Mouse (Mus musculus) heart, postnatal 25 days (tissue): ENCODE measurements at regions not wholly inside any gene's neighbourhood (a gene's known extent, or its start where the extent isn't known, plus 50 kb on each side); places are given as distances from the start of the nearest gene placed in this dataset.

ENCODE experiments used
- DNase-seq: peaks from one replicate; pipeline ENCODE4 v3.0.0; 2022; ENCODE audit warnings: low spot score
- intact Hi-C: fragments of 180-260 bp; cut with DNase I; formaldehyde crosslinking; loops from one replicate; pipeline ENCODE4 v1.15.1; 2025

DNA sequence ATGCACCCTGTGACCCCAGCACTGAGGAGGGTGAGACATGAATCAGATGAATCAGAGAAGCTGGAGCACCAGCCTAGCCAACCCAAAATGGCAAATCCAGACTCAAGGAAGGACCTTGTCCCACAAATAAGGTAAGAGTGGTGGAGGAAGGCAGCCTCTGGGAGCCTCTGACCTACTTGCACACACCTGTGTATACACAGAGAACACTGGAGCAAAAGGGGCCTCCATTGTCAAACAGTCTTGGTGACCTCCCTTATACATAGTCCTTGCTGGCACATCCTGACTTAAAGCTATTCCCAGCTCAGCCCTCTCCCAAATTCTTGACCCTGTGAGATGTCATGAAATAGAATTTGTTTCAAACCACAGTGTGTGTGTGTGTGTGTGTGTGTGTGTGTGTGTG is 57.1 kb downstream of the Inhbb start:
- DNase-seq: no peak
- intact Hi-C loops: no loop called here

DNA sequence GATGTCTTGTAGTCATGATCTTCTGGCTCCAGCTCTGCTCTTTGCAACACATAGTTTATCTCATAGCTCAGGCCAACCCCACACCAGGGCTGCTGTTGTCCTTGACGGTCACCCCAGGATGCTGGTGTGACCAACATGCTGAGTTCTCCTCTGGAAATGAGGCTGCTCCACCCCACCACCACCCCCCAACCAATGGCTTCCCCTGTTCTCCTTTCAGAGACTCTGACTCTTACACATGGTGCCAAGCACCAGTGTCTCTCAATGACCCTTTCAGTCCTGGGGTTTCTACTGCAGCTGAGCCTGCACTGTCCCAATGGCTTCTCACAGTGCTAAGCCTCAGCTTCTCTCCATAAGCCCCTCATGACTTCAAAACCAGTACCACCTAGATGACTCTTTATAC is 64.0 kb downstream of the Inhbb start:
- no peak for DNase-seq

DNA sequence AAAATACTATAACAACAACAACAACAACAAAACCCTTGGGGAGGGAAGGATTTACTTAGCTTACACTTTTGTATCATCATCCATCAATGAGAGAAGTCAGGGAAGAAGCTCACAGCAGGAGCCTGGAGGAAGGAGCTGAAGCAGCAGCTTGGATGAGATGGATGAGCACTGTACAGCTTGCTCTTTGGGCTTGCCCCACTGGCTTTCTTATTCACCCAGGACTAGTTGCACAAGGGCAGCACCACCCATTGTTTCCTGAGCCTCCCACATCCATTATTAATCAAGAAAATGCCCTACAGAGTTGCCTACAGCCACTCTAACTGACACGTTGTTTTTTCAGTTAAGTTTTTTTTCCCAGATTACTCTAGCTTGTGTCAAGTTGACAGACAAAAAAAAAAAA is 65.1 kb downstream of the Inhbb start:
- intact Hi-C loops: no loop called here
- no peak for DNase-seq

More for the DNA sequence above, 64.0 kb downstream of the Inhbb start:
- intact Hi-C loops: no loop called here

DNA sequence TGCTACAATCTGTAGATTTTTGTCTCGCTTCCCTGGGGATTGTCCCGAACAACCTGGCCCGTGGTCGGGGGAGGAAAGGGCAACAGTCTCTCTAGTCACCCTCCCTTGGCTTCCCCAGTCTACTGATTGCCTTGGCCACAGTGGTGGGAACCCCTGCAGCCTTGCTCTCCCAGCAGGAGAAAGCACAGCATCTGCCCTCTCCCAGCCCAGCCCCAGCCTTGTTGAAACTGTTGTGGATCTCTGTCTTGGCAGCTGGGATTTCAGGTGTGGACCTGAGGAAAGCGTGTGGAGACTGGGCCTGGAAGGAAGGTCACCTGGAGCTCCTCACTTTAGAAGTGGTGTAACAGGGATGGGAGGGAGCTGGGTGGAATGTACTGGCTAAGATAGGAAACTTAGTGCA is 66.6 kb downstream of the Inhbb start:
- intact Hi-C loops: no loop called here
- no peak for DNase-seq

DNA sequence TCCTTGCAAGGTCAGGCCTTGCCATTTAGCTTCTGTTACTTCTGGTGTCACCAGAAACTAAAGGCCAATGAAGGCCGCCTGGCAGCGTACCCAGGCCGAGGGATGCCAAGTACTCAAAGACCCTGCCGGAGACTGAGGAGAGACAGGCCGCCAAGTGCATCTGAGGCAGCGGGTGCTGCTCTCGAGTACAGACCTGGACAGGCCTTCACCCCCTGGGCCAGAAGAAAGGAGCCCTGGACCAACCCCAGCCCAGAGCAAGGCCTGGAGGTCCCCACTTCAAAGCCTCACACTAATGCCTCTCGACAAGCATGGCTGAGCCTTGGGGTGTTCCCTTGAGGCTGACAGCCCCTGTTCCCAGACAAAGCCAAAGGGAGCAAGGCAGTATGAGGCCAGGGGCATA is 70.5 kb downstream of the Inhbb start:
- intact Hi-C loops: no loop called here
- no peak for DNase-seq

DNA sequence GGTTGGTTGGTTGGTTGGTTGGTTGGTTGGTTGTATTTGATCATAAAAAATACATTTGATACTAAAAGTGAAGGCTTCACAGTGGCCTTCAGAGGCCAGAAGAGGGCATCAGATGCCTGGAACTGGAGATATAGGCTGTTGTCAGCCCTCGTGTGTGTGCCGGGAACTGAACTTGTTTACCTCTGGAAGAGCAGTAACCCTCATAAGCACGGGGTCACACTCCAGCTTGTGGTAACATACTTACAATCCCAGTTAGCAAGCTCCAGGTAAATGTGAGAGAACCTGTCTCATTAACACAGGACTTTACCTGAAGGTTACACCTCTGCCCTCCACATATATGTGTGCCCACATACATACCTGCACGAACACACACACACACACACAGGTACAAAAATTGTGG is 71.2 kb downstream of the Inhbb start:
- no peak for DNase-seq
- intact Hi-C loops: no loop called here

DNA sequence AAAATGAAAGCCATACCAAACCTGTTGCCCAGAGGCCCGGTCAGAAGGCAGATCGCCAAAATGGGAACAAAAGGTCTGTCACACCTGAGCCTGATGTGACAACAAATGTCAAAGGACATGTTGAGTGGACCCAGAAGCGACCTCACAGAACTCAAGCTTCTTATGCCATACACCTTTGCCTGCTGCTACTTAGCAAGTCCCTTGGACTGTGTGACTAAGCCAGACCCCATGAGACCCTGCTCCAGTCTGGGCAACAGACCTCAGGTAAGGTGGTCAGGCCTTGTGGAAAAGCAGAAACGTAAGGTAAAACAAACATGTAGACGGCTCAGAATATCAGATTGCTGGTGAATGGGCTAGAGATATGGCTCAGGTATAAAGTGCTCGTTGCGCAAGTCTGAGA is 71.8 kb downstream of the Inhbb start:
- intact Hi-C loops: no loop called here
- no peak for DNase-seq

DNA sequence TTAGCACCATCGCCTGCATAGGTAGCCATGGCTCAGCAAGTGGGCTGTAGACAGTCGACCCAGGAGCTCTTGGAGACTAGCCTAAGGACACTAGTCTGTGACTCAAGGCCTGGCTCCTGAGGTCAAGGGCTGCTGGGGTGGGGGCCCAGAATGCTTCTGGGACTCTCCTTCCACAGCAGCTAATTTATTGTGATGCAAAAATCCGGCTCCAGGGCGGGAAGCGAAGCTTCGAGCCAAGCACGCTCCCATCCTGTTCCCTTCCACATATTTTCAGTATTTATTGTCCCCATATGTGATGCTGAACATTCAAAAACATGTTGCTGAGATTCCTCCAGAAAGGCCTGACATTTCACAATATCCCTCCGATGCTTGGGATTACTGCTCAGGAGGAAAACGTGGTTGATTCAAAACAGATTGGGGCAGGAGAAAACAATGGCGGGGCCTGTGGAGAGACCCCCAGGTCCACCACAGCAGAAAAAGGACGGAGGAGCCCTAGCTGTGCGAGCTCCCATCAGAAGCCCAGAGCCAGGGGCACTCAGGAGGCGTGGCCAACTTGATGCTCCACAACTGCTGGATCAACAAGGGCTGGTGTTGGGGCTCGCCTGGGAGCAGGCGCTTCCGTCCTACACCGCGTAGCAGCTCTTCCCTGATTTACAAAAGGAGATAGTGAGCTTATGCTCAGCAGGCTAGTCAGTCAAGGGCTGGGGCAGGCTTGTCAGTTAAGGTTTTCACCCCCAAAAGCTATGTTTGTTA is 73.4 kb downstream of the Inhbb start:
- intact Hi-C loops: no loop called here
- no peak for DNase-seq

DNA sequence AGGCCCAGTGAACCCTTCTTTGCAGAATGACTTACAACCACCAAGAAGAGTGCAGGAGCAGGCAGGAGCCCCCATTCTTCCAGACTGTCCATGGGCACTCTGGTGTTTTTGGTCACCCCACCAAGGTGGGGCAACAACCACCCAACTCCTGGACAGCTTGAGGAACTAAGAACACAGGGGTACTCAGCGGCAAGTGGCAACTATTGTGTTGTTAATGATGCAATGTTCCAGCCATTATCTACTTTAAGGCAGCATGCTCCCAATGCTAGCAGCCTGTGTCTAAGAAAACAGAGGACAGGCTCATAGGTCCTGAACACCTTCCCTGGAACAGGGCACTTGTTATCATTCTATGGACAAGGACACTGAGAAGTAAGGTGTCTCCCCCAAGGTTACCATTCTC is 74.3 kb downstream of the Inhbb start:
- intact Hi-C loops: no loop called here
- no peak for DNase-seq

DNA sequence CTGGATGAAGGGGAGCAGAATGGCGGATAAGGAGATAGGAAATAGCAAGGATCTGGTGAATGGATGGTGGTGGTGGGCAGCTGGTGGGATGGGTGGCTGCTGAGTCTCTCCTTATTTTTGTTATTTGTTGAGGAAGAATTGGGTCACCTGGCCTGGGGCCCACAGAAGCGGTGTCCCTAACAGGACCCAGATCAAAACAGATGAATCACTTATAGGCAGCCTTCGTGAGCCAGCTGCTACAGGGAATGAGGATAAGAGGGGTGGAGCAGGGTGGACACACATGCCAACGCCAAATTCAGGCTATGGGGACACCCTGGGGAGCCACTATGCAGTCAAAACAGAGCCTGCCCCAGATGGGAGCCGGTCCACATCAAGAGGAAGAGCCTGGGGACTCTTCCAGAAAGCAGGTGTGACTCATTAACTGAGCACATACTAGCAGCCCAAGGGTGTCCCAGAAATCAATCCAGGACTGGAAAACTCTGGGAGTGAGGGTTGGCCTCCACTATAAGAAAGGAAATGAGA is 75.4 kb downstream of the Inhbb start:
- intact Hi-C loops: no loop called here
- DNase-seq: no peak

DNA sequence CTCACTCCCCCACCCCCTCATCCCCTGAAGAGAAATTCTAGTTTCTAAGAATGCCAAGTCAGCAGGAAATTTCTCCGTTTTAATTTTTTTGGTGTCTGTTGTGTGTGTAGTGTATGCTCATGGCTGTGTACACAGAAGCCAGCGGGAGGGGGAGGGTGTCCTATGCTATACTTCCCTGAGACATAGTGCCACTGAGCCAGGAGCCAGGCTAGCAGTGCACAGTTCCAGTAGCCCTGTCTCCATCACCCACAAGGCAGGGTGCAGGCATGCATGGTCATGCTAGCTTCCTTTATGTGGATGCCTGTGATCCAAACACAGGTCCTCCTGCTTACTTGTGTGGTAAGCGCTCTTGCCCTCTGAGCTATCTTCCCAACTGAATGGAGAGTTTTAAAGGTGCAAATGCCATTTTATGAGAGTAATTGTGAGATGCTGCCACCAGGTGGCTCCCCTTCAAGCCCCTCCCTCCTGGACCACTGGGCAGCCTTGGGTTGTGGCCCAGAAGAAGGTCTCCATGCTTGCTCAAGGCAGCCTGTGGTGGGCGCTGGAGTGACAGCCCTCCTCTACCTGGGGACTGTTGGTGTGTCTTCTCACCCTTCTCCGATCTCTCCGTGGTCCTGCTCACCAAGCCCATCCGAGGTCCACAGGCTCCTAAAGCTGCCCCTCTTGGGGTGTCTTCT is 76.8 kb downstream of the Inhbb start:
- DNase-seq: no peak
- intact Hi-C loops: no loop called here

DNA sequence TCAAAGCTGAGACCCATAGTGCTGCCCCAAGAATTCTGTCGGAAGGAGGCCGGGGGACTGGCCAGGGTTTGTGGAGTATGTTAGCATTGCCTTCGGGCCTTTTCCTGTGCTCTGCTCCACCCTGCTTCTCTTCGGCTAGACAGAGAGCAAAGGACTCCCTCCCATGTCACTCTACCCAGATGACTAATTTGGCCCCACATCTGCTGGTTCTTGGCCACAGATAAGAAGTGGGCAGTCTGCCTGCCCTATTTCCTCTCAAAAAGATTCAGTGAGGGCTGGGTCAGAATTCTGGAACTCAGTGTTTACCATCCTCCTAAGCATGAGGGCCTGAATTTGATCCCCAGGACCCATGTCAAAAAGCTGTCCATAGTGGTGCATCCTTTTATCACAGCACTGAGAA is 78.0 kb downstream of the Inhbb start:
- intact Hi-C loops: no loop called here
- DNase-seq: peak; percentile 35

DNA sequence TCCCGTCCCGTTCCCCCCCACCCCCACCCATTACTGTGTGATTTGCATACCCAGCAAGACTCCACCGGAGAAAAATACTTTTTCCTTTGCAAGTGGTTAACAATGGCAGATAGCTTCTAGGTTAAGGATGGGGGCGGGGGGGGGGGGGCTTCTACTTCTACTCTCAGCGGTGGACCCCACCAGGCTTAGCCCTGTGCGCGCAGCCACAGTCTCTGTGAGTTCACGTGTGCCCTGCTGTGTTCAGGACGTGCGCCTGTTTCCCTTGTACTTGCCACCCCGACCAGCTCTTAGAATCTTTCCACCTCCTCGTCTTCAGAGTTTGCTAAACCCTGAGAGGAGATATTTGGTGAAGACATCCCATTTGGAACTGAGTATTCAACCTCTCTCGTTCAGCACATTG is 86.9 kb downstream of the Inhbb start:
- intact Hi-C loops: no loop called here
- no peak for DNase-seq

DNA sequence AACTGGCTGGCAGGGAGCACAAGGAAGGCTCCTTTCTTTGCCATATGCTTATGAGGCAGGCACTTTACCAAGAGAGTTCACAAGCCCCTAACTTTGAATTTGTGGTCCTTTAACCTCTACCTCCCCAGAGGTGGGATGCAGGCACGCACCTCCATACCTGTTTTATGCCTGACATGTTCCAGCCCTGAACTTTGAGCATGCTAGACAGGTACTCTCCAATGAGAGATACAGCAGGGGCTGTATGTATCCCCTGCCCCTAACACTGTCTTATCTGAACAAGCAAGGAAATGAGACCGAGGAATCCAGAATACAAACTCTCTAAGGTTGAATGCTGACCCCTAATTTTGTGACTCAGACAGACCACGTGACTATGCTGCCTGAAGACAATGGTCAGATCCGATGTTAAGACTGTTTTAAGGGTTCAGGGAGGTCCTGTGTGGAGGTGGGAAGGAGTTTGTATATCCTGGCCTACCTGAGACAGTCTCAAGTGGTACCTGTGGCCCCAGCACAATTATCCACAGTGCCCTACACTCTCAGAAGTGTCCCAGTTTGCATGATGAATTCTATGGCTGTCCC is 91.2 kb downstream of the Inhbb start:
- intact Hi-C loops: no loop called here

DNA sequence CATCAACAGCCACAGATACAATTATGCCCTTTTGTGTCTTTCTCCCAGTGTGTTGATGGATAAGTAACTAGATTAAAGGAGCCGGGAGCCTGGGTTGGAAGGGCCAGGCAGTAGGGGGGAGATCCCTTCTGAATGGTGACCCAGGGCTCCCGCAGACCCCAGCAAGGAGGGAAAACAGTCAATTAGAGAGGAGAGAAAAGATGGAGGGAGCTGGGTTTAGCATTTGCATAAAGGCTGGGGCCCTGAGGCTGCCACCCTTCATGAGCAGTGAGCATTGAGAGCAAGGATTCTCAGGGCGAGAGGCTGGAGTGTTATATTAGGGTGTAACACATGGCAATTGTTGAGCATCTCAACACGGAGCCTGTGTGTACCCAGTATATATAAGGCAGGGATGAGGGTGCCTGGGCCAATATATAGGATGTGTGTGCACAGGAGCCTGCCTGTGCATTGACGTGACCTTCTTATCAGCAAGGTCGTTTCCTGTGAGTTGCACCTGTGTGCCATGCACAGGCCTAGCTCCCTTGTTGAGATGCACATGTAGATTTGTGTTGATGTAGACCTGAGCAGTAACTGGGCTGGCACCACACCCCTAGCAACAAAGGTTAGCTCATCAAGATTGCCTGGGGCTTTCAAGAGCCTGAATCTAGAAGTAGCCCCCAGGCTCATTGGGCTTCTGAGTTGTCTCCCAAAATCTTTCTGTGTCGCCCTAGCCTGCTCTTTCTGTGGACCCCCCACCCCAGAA is 92.2 kb downstream of the Inhbb start:
- DNase-seq: no peak
- intact Hi-C loops: no loop called here

More for the DNA sequence above, 91.2 kb downstream of the Inhbb start:
- no peak for DNase-seq

DNA sequence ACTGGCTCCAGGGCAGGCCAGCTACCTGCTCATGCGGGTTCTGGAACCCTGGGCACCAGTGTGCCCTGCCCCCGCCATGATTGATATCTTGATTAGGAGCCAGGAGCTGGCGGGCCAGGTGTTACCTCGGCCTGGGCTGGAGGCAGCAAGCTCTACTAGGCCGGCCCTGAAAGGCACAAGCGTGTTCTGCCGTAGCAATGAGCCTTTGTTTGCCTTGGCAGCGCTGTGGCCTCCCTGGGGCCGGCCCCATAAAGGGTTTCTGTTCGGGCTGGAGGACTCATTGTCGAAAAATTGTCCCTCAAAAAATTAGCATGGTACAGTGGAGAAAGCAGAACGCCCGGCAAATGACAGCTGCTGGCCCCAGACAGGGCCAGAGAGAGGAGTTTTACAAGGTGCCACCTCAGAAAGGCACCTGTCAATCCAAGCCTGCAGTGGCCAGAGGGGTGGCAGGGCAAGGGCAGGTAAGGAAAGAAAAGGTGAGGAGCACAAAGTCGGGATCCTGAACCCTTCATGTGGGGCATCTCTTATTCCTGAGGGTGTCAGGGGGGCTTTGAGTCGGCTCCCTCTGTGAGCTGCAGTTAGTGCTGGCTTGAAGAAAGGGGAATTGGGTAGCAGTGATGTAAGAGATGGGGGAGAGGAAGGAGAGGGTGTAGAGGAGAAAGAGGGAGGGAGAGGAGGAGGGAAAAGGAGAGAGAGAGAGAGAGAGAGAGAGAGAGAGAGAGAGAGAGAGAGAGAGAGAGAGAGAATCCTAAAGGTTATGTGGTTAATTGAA is 92.9 kb downstream of the Inhbb start:
- DNase-seq: no peak
- intact Hi-C loops: no loop called here

DNA sequence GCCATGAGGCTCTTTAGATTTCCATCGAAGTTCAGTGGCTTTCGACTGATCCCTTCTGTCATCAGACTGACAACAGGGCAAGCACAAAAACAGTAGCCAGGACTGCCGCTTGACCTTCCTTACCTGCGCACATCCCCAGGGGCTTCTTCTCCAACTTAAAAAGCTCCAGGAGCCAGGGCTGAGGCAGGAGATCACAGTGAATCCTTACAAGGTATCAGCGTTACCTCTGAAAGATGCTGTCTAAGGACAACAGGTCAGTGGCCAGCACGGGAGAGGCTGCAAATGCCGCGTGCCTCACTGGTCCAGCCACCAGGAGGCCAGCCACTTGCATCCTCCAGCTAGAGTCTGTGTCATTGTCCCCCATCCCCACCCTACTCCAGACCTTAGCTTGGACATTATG is 97.5 kb downstream of the Inhbb start:
- intact Hi-C loops: no loop called here
- DNase-seq: no peak

DNA sequence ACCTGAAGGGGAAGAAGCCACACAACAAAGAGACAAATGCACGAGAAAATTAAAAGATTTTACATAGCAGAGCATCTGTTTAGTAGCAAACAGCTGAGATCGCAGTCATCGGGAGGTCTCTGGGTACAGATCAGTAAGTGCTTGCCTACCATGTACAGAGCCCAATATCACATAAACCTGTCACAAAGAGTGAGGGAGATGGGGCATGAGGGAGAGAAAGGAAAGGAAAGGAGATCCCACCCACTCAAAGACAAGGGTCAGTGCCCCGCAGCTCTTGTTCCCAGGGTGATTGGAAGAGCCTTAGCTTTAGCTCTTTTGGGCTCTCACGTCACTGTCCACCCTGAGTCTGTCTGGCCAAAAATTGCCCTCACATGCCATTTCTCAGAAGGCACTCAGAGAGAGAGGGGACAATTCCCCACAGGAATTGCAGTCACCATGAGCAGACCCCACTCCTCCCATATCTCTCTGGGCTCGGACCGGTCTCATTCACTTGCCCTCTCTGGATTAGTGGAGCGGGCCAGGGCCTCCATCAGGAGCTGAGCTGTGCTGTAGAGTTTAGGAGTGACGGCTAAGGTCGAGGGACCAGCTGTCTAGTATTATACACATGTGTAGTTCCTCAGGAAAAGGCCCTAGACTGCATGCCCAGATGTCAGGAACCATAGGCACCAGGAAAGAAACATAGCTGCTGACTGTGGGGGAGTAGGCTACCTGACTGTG is 99.6 kb downstream of the Inhbb start:
- DNase-seq: no peak
- intact Hi-C loops: no loop called here

DNA sequence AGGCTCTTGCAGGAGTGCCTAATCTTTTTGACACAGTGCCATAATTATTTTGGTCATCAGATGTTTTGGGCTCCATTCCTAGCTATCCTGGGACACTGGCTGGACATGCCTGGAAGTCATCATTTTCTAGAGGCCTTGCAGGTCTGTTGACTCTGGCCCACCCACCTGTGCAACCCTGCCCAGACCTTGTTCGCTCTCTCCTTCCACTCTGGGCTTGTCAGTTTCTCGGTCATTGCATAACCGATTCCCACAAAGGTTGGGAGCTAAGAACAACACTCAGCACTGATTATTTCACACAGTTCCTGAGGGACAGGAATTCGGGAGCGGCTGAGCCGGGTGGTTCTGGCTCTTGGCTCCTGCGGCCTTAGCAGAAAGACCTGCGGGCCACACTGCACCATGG is 100.2 kb downstream of the Inhbb start:
- peak; percentile 24 for DNase-seq
- intact Hi-C loops: no loop called here
